Mouse (Mus musculus) lung, embryonic 16.5 days (tissue): ENCODE data around the gene Pgap3. TPM values are rescaled to one million over a fixed set of nuclear protein-coding genes. Genes with fewer than 3 reads are reported as not detected.
A peak's percentile ranks its signal among the peaks of the same experiment; 100 is the strongest.

Experiments used
- ATAC-seq: fragments of 200-750 bp; cut with Nextera tagmentation; 2 replicates; pipeline ENCODE4 v1.8.0; 2017; ENCODE audit warnings: low read depth, mild to moderate bottlenecking, moderate library complexity
- H3K27ac ChIP-seq: fragments of 300-500 bp; sonication (generic); 2 replicates; pipeline ENCODE4 v1.5.1; 2014; ENCODE audit warnings: mild to moderate bottlenecking, control low read depth, low read length
- H3K27me3 ChIP-seq: fragments of 300-500 bp; sonication (generic); 2 replicates; pipeline ENCODE4 v1.6.1; 2014; ENCODE audit warnings: low read depth, low read length, mixed read lengths; ENCODE audit not compliant: control insufficient read depth, insufficient read depth
- H3K36me3 ChIP-seq: fragments of 300-500 bp; sonication (generic); 2 replicates; pipeline ENCODE4 v1.6.1; 2014; ENCODE audit warnings: low read length; ENCODE audit not compliant: control insufficient read depth, insufficient read depth
- H3K4me1 ChIP-seq: fragments of 300-500 bp; sonication (generic); replicated peaks from 2 replicates; pipeline ENCODE4 v1.6.1; 2014; ENCODE audit warnings: low read length, mixed read lengths; ENCODE audit not compliant: control insufficient read depth, insufficient read depth
- H3K4me2 ChIP-seq: fragments of 300-500 bp; sonication (generic); 2 replicates; pipeline ENCODE4 v1.6.1; 2014; ENCODE audit warnings: low read depth, low read length, control low read depth
- H3K4me3 ChIP-seq: fragments of 300-500 bp; sonication (generic); 2 replicates; pipeline ENCODE4 v1.5.1; 2014; ENCODE audit warnings: mild to moderate bottlenecking, low read length, control low read depth
- H3K9ac ChIP-seq: fragments of 300-500 bp; sonication (generic); 2 replicates; pipeline ENCODE4 v1.6.1; 2014; ENCODE audit warnings: low read length, control low read depth
- H3K9me3 ChIP-seq: fragments of 300-500 bp; sonication (generic); 2 replicates; pipeline ENCODE4 v1.6.1; 2016; ENCODE audit warnings: low read length; ENCODE audit not compliant: control insufficient read depth
- WGBS: fragments of 180-500 bp; shearing (Covaris S2); extraction: QIAGEN DNeasy Blood & Tissue Kit; methylation state at CpG from one replicate; pipeline ENCODE4 v1.1.7; 2014; 5-methylcytosine and 5-hydroxymethylcytosine counted together
- polyA plus RNA-seq: library from polyadenylated mRNA; unstranded; fragments of >200 nt; fragmentation: Nextera tagmentation; extraction: Ambion mirVana; gene quantifications from 2 replicates; pipeline ENCODE4 v1.2.1, GENCODE M21; 2015

The Pgap3 gene
- polyA plus RNA-seq, 1 experiment from 2014 or later: 16.2 TPM

GRCm38 (mm10) chr11:98380106-98380505 is 20.2 kb downstream of the Pgap3 start:
- Histone ChIP-seq H3K36me3 (peaks cover 28% of the 10 kb centered on the region), H3K4me3 (no peak overlapping the region), H3K9me3 (no peaks in the 10 kb centered on the region), H3K27me3 (peaks cover 4% of the 10 kb centered on the region), H3K4me1 (peaks cover 3% of the 10 kb centered on the region; the same call in 1 of the 2 replicates), H3K4me2 (no peak overlapping the region), H3K27ac (no peak overlapping the region), H3K9ac (no peak overlapping the region)
- no peak for ATAC-seq
- WGBS: 62% methylated on average over 6 of the region's 6 CpGs

GRCm38 (mm10) chr11:98379379-98379778 is 20.9 kb downstream of the Pgap3 start:
- Histone ChIP-seq H3K4me1 (peaks cover 3% of the 10 kb centered on the region; the same call in 1 of the 2 replicates), H3K36me3 (peaks cover 30% of the 10 kb centered on the region), H3K9me3 (no peaks in the 10 kb centered on the region), H3K9ac (no peak overlapping the region), H3K27me3 (no peaks in the 10 kb centered on the region), H3K4me3 (no peak overlapping the region), H3K27ac (no peak overlapping the region), H3K4me2 (no peak overlapping the region)
- WGBS: 71% methylated on average over 7 of the region's 7 CpGs
- ATAC-seq: 0 out of 2 replicates have a peak, but pooled peaks have one; percentile 13

- no peak overlapping the region for H3K27ac ChIP-seq
- H3K4me3 ChIP-seq: no peak overlapping the region
- WGBS: 73% methylated on average over 11 of the region's 11 CpGs
- peaks cover 3% of the 10 kb centered on the region; the same call in 1 of the 2 replicates for H3K4me1 ChIP-seq
- H3K9me3 ChIP-seq: no peaks in the 10 kb centered on the region
- no peaks in the 10 kb centered on the region for H3K27me3 ChIP-seq
- no peak overlapping the region for H3K9ac ChIP-seq
- no peak for ATAC-seq
- no peak overlapping the region for H3K4me2 ChIP-seq
- H3K36me3 ChIP-seq: peaks cover 30% of the 10 kb centered on the region
Measured at GRCm38 (mm10) chr11:98377787-98378186, 22.5 kb downstream of the Pgap3 start.

- 76% methylated on average over 5 of the region's 5 CpGs for WGBS
Measured at GRCm38 (mm10) chr11:98376756-98377155, 23.5 kb downstream of the Pgap3 start.

GRCm38 (mm10) chr11:98374266-98374665 is 26.0 kb downstream of the Pgap3 start:
- no peak overlapping the region for H3K9ac ChIP-seq
- H3K4me3 ChIP-seq: no peak overlapping the region
- H3K4me2 ChIP-seq: no peak overlapping the region
- H3K27ac ChIP-seq: no peak overlapping the region
- H3K36me3 ChIP-seq: peaks cover 20% of the 10 kb centered on the region
- no peaks in the 10 kb centered on the region for H3K27me3 ChIP-seq
- no peaks in the 10 kb centered on the region for H3K4me1 ChIP-seq
- no peaks in the 10 kb centered on the region for H3K9me3 ChIP-seq
- ATAC-seq: no peak
- 44% methylated on average over 8 of the region's 8 CpGs for WGBS

More at GRCm38 (mm10) chr11:98376756-98377155, 23.5 kb downstream of the Pgap3 start:
- ATAC-seq: no peak
- H3K36me3 ChIP-seq: peaks cover 30% of the 10 kb centered on the region
- no peak overlapping the region for H3K4me3 ChIP-seq
- H3K4me2 ChIP-seq: no peak overlapping the region
- H3K27me3 ChIP-seq: no peaks in the 10 kb centered on the region
- no peaks in the 10 kb centered on the region for H3K9me3 ChIP-seq
- peaks cover 3% of the 10 kb centered on the region; the same call in 1 of the 2 replicates for H3K4me1 ChIP-seq
- no peak overlapping the region for H3K9ac ChIP-seq
- no peak overlapping the region for H3K27ac ChIP-seq

GRCm38 (mm10) chr11:98373244-98373643 is 27.0 kb downstream of the Pgap3 start:
- Histone ChIP-seq H3K4me2 (no peak overlapping the region), H3K9me3 (no peaks in the 10 kb centered on the region), H3K4me1 (no peaks in the 10 kb centered on the region), H3K27ac (no peak overlapping the region), H3K9ac (no peak overlapping the region), H3K36me3 (peaks cover 16% of the 10 kb centered on the region), H3K4me3 (no peak overlapping the region), H3K27me3 (no peaks in the 10 kb centered on the region)
- ATAC-seq: no peak
- WGBS: 71% methylated on average over 6 of the region's 6 CpGs

GRCm38 (mm10) chr11:98372406-98372805 is 27.9 kb downstream of the Pgap3 start:
- Histone ChIP-seq H3K27ac (no peak overlapping the region), H3K4me1 (no peaks in the 10 kb centered on the region), H3K9me3 (no peaks in the 10 kb centered on the region), H3K36me3 (peaks cover 11% of the 10 kb centered on the region), H3K27me3 (no peaks in the 10 kb centered on the region), H3K4me2 (no peak overlapping the region), H3K4me3 (no peak overlapping the region), H3K9ac (no peak overlapping the region)
- no peak for ATAC-seq
- 6% methylated on average over 2 of the region's 2 CpGs for WGBS

- Histone ChIP-seq H3K27ac (no peak overlapping the region), H3K4me3 (no peak overlapping the region)
Measured at GRCm38 (mm10) chr11:98371556-98372240, 28.6 kb downstream of the Pgap3 start.

GRCm38 (mm10) chr11:98370588-98370987 is 29.7 kb downstream of the Pgap3 start:
- Histone ChIP-seq H3K27ac (no peak overlapping the region), H3K4me1 (no peaks in the 10 kb centered on the region), H3K9ac (no peak overlapping the region), H3K4me2 (no peak overlapping the region), H3K9me3 (no peaks in the 10 kb centered on the region), H3K36me3 (peaks cover 7% of the 10 kb centered on the region), H3K27me3 (no peaks in the 10 kb centered on the region), H3K4me3 (no peak overlapping the region)
- no peak for ATAC-seq
- 80% methylated on average over 2 of the region's 2 CpGs for WGBS

More at GRCm38 (mm10) chr11:98371556-98372240, 28.6 kb downstream of the Pgap3 start:
- ATAC-seq: no peak
- H3K4me2 ChIP-seq: no peak overlapping the region
- H3K9me3 ChIP-seq: no peaks in the 10 kb centered on the region
- no peaks in the 10 kb centered on the region for H3K27me3 ChIP-seq
- WGBS: 60% methylated on average over 10 of the region's 10 CpGs
- H3K9ac ChIP-seq: no peak overlapping the region
- no peaks in the 10 kb centered on the region for H3K4me1 ChIP-seq
- H3K36me3 ChIP-seq: peaks cover 11% of the 10 kb centered on the region
